Mouse (Mus musculus): ENCODE measurements at regions not wholly inside any gene's neighbourhood (a gene's known extent, or its start where the extent isn't known, plus 50 kb on each side); places are given as distances from the start of the nearest gene placed in this dataset.

DNA sequence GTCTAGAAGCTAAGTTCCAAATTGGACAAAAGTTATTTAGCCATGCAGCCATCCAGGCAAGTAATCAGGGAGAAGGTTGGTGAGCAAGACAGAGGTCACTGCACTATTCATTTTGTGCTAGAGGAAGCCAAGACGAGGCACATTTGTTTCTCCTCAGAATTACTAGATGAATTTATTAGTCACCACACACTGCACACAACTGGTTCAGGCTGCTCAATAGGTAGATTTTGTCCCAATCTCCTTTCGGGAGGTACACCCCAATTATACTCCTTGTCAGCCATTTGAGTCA, 67.1 kb upstream of the Pam start:
- TF ChIP-seq CTCF (IDR thresholded peaks at IDR 0.05 in 2 of 3, conservative IDR thresholded peaks at IDR 0.05 in 1 of 3; ENCODE audit: control insufficient read depth in 1 of 3, insufficient read depth in 1 of 3, low read depth in 2 of 3, low read length in 3 of 3, poor library complexity in 1 of 3, severe bottlenecking in 1 of 3) (no peak), ZNF384 (IDR thresholded peaks at IDR 0.05; ENCODE audit: low read depth, low read length) (no peak)
